Mouse (Mus musculus): ENCODE results near the gene Ranbp3.

Gene Ranbp3

DNA sequence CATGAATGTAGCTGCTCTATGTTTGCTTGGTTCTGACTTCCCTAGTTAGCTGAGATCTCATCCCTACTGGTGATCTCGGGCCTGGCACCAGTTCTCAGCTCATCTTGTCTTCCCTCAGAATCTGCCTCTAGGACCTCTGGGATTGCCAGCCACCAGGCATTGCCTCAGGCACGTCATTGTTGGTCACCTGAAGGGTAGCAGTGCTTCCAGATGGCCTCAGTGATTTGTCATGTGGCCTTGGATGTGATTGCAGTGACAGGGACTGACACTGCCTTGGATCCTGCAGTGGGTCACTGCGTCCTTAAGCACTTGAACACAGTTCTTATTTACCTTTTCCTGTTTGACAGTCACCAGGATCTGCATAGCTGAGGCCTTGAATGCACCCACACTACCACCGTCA lies 8.7 kb downstream of the Ranbp3 start:
- DNase-seq, result no peak

DNA sequence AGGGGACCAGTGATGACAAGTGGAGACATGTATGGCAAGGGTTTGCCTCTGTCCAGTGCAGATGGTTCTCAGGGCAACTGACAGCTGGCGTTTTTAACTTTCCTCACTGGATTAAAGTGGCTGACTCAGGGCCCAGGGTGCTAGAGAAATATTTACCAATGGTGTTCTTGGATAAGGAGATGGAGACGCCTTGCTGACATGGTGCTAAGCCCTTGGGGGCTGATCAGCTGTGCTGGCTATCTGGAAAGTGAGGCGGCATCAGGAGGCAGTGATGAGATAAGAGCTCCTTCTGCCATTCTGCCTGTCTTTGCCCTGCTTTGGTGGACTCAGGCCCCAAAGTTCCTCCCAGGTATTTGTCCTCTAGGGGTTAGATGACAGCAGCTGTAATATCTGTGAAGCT lies 9.8 kb downstream of the Ranbp3 start:
- DNase-seq, result no peak

DNA sequence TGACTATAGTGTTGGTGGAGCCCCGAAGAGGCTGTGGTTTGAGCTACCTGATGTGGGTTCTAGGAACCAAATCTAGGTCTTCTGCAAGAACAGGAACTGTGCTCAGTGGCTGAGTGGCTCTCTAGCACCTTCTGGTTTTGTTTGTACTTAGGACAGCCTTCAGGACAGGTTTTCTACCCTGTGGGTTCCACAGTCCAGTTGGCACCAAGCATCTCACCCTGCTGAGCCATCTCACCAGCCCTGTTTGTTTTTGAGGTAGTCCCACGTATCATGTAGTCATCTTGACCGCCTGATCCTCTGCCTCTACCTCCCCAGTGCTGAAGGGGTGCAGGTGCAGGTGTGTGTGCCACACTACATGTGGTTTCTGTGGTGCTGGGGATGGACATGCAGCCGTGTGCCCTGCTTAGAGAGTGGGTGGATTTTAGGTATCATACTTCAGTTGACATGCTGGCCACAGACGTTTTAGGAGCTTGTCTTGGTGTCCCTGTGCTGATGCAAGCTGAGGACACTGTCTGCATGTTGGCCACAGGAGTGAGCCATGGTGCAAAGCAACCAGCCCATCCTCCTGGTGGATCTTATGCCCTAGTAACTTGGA lies 10.5 kb downstream of the Ranbp3 start:
- peak; percentile 41 for DNase-seq

DNA sequence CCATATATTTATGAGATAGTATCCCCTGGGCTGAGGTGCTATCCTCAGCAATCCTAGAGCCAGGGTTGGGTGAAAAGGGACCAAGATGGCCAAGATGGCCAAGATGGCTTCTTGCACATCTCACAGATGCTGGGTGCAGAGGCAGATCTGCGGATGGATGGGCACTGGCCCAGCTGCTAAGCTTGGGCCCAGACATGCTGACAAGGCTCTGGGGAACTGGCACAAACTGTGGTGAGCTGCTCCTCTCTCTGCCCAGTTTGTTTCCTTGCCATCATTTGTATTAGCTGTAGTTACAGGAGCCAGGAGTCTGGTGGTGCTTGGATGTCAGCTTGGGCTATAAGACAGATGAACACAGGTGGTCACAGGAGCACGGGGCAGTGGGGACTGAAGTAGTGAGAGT lies 11.6 kb downstream of the Ranbp3 start:
- no peak for DNase-seq

DNA sequence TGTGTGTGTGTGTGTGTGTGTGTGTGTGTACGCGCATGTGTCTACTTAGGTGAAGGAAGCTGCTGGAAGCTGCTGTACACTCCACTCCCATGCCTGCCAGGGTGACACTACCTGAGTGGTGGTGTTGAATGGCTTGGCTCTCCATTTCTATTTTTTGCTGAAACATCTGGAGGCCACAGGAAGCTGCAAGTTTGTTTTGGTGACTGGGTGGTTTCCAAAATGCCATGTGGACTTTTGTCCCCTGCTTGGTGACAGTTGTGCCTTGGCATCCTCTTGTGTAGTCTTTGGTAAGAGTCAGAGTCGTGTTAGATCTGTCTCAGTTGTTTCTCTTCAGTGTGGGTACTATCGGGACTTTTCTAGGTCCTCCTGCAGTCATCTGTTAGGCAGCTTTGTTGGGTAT lies 13.7 kb downstream of the Ranbp3 start:
- DNase-seq, result no peak

DNA sequence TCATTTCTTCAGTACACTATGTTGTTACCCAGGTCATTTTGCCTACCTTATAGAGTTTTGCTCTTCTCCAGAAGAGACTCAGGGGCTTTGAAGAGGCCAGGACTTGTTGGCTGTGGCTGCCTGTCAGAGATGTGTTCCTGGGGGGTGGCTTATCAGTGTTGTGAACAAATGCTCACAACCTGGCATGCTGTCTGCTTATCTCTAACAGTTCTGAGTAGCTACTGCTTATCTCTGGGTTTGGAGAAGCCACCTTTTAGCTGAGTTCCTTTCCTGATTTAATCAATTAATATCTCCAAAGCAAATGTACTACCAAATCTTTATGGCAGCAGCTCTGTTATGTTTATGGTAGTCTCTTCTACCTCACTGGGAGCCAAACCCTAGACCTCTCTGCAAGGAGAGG lies 15.0 kb downstream of the Ranbp3 start:
- DNase-seq, result no peak

DNA sequence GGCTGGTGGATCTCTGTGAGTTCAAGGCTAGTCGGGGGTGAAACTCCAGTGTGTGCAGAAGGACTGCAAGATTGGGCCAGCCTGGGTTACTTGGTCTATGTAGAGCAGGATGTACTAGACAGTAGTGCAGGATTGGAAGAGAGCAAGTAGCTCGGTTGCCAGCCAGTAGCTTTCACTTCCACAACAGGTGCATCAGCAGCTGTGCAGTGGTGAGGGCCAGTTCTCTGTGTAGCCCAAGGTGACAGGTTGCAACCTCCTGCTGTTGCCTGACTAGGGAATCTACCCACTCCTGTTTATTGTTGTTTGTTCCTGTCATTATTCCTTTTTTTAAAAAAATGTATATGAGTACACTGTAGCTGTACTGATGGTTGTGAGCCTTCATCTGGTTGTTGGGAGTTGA lies 15.6 kb downstream of the Ranbp3 start:
- DNase-seq, result no peak

DNA sequence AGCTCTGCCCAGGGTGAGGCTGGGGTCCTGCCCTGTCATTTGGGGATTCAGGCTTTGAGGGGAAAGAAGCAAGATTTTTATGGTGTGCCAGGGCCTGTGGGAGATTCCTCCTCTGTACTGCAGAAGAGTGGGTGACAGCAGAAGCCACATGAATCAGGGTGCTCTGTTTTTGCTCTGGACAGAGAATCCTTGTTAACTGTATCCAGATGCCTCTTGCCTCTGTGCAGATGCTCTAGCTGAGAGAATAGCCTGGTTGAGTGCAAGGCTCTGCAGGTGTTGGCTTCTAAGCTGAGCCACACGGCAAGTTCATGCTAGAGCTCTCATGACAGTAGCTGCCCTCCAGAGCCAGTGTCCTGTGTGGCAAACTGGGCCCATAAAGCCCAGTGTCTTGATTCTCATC lies 20.3 kb downstream of the Ranbp3 start:
- DNase-seq, result no peak

DNA sequence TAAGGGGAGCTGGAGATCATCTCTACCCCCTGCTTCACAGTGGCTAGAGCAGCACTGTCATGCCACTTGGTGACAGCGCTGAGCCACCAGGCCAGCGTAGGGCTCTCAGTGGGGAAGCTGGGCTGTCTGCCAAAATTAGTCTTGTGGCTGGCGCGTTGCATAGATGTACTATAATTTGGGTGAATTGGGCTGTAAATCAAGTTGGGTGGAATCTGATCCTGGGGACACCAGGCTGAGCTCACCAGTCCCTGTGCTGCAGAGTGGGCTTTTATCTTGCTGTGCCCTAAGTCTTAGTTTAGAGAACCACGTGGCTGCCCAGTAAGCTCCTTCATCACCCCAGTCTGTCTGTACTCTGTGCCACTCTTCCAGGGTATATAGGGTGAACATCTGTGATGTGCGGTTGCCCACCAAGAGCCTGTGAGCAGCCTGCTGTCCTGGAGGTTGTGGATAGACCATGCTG lies 20.8 kb downstream of the Ranbp3 start:
- DNase-seq, result no peak

DNA sequence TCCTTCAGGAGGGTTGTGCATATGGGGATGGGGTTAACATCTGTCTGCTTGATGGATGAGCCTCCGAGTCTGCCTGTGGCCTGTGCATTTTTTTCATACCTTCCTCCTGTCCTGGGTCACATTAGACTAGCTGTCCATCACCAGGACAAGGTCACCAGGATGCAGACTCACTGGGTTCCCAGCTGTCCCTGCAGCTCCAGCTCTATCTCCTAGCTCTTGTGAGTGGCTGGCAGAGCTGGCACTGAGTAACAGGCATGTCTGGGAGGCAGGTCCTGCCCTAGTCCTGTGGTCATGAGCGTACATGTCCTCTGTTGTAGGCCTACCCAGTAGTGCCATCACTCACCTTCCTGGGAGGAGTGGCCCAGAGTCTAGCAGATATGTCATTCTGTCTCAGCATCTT lies 27.4 kb downstream of the Ranbp3 start:
- DNase-seq, result no peak

DNA sequence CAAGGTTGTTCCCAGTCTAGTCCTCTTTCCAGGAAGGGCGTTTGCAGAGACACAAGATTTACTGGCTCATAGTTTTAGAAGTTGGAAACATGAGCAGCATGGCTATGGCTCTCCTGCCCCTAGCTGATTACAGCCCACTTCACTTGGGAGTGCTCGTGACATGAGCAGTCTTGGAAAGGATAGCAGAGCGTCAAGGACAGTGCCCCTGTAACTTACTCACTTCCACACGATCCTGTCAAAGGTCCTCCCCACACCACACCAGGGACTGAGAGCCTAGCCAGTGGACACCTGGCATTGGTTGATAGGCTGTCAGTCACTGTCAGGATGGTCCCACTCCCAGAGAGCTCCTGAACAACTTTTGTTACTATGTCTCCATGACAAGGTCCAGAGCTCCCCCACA lies 29.9 kb downstream of the Ranbp3 start:
- no peak for DNase-seq

DNA sequence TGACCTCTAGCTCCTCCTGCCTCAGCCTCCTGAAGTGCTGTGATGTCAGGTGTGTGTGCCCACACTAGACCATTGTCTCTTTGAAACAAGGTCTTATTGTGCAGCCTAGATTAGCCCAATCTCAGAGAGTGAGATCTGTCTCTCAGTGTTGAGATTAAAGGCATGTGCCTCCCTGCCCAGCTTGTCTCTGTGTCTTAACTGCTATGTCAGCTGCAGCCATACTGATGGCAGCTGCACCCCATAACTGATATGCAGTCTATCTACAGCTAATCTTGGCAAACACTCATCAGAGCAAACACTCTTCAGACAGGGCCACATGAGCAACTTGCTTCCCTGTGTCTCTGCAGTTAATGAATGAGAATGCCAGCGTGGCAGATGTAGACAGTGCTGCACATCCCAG lies 33.4 kb downstream of the Ranbp3 start:
- DNase-seq, result no peak

DNA sequence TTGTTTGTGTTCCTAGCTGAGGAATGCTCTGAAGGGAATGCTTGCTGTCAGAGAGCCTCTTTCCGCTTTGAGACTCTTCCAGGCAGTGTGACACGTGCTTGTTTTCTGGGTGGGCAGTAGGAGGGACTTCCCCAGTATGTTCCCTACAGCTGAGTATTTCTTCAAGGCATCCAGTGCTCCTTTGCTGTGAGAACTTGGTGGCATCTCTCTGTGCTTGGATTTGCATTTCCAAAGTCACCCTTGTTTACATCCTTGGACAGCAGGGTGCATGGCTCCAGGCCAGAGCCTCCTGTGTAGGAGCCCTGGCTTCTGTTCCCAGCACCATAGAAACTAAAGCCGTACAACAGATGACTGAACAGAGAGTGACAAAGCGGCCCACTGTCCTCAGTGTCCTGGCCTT lies 35.6 kb downstream of the Ranbp3 start:
- DNase-seq, result no peak

DNA sequence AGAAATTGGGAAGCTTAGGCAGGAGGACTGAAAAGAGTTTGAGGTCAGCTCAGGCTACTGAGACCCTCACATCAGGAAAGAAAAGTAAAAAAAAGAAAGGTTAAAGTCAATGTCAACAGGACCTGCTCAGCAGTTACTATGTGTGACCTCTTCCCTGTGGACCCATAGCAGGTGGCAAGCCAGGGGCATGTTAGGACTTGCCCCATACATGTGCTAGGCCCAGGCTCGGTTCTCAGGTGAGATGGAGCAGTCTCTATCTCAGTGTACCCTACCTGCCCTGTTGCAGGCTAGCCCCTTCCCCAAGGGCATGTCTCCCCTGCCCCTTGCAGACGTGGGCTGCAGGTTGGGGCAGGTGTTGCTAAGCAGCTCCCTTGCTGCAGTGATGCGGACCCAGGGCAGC lies 36.6 kb downstream of the Ranbp3 start:
- DNase-seq, result no peak

DNA sequence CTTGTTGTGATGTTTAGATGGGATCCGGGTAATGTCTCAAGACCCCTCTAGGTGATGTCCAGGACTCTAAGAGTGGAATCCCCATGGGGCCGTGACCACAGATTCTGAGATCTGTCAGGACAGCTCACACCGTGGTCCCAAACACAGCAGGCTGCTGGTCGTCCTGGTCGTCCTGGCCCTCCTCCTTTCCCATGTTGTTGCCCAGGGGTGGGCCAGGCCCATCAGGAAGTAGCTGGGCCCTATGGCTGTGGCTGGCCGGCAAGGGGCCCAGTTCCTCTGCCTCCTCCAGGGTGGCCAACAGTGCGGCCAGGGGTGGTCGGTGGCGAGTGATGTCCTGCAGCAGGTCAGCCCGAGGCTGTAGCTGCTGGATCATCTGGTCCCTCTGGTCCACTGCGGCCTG lies 42.3 kb downstream of the Ranbp3 start:
- DNase-seq, result peak; percentile 30

DNA sequence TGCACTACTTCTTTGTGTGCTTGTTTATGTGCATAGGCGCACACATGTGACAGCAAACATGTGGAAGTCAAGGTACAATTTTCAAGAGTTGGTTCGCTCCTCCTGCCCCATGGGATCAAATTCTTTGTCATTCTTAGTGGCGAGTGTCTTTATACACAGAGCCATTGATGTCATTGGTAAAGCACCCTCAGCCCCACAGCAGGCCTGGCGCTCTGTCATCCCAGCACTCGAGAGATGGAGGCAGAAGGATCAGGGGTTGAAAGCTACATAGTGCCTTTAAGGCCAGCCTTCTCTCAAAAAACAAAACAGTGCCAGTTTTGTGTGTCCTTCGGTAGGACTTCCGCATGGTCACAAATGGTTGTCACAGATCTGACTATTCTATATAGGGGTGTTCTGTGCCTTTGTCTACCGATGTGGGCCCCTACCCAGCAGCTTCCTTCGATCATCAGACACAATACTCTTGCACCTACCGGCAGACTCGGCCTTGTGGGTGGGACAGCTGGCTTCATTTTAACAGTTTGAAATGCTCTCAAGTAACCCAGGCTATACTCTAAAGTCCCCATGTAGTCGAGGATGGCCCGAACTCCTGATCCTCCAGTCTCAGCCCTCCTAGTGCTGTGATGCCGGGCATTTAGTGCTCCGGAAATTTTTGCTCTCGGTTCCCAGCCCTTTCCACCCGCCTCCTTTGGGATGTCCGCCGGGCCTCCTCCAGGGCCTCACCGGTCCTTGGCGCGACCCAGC lies 43.0 kb downstream of the Ranbp3 start:
- DNase-seq, result no peak

DNA sequence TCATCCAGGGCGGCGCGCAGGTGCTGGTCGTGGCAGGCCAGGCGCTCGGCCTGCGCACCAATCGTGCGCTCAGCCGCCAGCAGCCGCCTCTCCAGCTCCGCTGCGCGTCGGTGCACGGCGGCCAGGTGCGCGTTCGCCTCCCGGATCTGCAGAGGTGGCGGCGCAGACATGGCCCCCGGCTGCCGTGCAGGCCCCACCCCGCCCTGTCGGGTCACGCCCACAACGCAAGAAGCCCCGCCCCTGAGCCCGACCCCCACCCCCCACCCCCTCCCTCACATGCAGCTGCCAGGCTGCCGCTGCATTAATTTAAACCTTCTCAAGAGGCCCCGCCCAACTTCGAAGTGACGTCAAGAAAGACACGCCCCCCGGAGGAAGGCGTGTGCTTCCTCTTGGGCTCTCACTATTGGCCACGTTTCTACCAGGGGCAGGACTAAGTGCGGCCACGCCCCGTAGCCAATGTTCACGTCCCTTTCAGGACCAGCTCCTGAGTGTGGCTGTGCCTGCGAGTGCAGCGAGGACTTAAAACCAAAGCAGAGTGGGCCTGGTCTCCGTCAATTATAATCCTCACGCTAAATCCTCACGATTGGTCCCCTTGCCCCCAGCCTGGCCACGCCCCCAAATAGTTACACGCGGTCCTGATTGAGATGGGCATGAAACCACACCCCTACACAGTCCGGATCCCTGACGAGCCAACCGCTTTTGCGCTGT lies 43.7 kb downstream of the Ranbp3 start:
- DNase-seq, result peak; percentile 99

DNA sequence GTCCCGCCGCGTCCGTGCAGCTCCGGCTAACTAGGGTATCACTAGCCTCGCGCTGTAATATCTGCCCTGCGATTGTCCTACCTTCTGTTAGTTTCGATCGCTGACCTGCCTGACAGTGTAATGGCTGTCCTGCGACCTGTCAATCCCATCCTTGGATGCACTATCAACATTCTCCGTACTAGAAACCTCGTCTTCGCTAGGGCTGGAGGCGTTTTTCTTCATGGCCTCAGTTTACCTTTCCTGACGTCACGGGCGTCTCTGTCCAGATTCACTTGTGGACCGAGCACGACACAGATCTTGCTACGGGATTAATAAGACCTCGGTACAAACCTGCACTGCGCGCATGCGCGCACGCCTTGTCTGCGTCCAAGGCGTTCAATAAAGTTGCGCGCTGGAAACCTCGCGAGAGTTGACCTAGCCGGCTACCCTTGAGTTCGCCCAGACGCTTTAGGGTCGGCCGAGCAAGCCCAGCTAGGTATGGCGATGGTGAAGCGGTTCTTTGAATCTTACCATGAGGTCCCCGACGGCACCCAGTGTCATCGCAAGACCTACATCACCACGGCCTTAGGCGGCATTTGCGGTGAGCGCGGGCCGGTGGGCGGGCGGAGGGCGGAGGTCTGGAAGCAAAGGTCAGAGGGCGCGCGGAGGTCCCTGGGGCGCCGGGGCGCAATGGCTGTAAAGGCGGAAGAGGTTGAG lies 44.4 kb downstream of the Ranbp3 start, which contains the start of the genes Ndufa11 and Vmac:
TSS of gene Ndufa11 (plus strand) at position 405 of the 696 bp plus-strand sequence.
TSS of gene Vmac (minus strand) at position 660 of the 696 bp plus-strand sequence.
- DNase-seq, result peak; percentile 96

DNA sequence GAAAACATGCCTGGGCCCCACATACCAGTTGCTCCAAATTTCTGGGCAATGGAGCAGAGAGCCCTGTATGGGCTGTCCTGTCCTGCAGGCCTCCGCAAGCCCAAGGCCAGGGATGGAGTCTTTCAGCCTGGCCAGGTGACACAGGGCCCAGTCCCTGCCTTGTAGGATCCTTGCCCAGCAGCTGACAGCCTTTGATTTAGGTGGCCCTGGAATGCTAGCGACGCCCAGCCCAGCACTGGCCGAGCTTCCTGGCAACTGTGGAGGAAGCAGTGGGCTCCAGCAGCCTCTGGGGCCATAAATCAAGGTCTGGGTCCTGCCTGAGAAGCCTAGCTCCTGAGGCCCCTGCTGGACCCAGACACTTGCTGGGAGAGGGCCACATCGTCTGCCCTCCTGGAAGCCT lies 49.3 kb downstream of the Ranbp3 start:
- no peak for DNase-seq

DNA sequence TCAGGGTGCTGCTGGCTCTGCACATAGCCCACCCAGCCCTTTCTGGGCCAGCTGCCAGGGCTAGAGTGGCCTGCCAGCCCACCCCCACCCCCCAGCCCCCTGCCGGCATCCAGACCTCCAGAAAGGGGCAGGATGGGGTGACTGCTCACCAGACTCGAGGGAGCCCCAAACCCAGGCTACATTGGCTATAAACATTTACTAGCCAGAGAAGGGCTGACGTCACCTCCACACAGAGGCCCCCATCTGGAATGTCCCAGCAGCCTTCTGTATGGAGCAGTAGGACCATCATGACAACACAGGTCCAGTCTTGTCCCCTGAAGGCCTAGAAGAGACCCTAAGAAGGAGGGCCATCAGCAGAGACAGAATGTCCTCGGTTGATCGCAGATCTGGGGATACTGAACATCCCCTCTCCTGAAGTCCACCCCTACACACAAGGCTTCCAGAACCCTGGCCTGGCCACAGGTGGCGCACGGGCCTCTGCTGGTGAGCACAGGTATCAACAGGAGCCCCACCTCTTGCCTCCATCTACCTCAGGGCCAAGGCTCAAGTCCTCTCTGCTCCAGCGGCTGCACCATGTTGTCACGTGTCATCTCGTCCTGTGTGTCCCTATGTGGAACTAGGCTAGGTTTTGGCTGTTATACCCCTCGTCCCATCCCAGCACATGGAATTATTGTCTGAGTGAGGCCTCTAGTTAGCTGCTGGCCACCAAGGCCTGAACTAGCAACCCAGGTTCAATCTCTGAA lies 50.5 kb downstream of the Ranbp3 start:
- no peak for DNase-seq

DNA sequence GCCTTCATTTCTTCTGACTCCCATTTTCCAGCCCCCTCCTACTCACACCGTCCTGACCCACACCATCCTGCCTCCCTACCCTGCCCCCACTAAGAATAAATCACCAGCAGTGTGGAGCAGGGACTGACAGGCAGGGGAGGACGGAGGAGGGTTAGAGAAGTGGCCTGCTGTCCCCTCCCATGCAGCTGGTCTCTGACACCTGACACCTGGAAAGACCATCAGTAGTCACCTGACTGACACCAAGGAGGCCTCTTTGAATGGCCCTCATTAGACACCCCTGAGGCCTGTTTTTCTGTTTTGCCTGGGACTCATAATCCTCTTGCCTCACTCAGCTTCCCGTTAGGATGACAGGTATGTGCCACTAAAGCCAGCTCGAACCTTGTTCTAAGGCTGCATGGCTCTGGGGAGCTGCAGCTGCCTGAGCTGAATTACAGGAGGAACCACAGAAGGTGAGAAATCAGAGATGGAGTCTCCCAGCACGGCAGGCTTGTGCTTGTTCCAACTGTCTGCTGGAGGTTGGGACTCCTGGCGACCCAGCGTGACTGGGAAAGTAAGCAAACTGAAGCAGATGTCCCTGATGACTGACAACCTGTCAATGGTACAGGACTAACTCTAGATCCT lies 54.0 kb downstream of the Ranbp3 start:
- no peak for DNase-seq

DNA sequence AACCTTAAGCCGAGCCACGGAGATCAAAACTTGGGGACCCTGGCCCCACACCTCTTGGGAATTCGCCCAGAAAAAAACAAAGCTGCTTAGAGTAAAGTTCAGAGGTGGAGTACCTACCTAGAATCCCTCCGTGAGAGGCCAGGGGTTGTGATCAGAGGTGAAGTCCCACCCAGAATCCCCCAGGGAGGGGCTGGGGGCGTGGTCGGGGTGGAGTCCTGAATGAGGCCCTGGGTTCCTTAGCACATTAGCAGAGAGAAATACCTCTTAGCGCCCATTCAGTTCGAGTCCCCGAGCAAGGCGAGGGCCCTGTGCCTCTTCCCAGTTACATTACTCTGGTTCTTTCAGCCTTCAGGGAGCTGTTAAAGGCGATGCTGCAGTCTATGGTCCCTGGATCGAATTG lies 54.6 kb downstream of the Ranbp3 start:
- DNase-seq, result peak; percentile 49

All from thymus, postnatal 4 days (tissue).